Mouse (Mus musculus) midbrain, embryonic 13.5 days (tissue): ENCODE results near the gene Dnmt3c. TPM values are rescaled to one million over a fixed set of nuclear protein-coding genes. Genes with fewer than 3 reads are reported as not detected.

ENCODE experiments used
- polyA plus RNA-seq: library from polyadenylated mRNA; unstranded; fragments of >200 nt; fragmentation: Nextera tagmentation; extraction: Ambion mirVana; gene quantifications from 2 replicates; pipeline ENCODE4 v1.2.1, GENCODE M21; 2015

Dnmt3c gene
- polyA plus RNA-seq, 1 experiment from 2014 or later, result 0.08 TPM

Other genes starting within 250 kb of the Dnmt3c start
- not detected in 2 replicates for gene 4930404H24Rik, start 203.9 kb upstream of the Dnmt3c start, polyA plus RNA-seq
- 41.9 and 43.9 TPM in 2 replicates for gene Nol4l, start 166.7 kb upstream of the Dnmt3c start, polyA plus RNA-seq
- gene Commd7, start 63.9 kb upstream of the Dnmt3c start, polyA plus RNA-seq, result 84.6 and 87.2 TPM in 2 replicates
- 5.0 and 5.4 TPM in 2 replicates for gene Dnmt3b, start 47.2 kb upstream of the Dnmt3c start, polyA plus RNA-seq
- gene Mapre1, start 44.6 kb downstream of the Dnmt3c start, polyA plus RNA-seq, result 374 and 420 TPM in 2 replicates
- not detected in 2 replicates for gene Efcab8, start 83.3 kb downstream of the Dnmt3c start, polyA plus RNA-seq
- gene Sun5, start 174.4 kb downstream of the Dnmt3c start, polyA plus RNA-seq, result not detected in 2 replicates
- not detected in 2 replicates for gene Bpifb2, start 178.4 kb downstream of the Dnmt3c start, polyA plus RNA-seq
- gene Bpifb6, start 203.7 kb downstream of the Dnmt3c start, polyA plus RNA-seq, result not detected in 2 replicates
- gene Bpifb3, start 221.6 kb downstream of the Dnmt3c start, polyA plus RNA-seq, result not detected in 2 replicates
- gene Bpifb4, start 241.6 kb downstream of the Dnmt3c start, polyA plus RNA-seq, result not detected in 2 replicates